Mouse (Mus musculus): ENCODE results near the gene Vhl.

The Vhl gene

DNA sequence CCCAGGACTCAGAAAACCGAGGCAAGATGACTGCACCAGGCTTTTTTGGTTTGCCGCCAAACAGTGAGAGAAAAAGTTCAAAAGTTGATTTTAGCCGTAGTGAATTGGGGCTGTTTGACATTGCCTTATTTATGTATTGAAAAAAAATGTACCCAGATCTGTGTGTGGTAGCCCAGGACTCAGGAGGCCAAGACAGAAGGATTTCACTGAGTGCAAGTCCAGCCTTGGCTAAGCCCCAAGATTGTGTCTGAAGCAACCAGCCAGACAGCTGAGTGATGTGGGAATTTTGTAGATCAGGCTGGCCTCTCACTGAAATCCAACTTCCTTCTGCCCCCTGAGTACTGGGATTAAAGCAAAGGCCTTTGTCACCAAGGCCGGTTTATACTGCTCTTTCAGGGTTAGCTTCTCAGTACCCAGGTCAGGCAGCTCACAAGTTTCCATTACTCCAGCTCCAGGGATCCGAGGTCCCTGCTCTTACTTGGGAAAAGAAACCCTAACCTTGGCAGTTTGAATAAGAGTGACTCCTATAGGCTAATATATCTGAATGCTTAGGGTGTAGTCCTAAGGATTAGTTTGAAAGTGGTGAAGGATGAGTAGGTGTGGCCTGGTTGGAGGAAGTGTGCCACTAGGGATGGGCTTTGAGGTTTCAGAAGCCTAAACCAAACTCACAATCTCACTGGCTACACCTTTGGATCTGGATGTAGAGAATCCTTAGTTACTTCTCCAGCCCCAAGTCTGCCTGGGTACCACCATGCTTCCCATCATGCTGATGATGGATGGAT lies 1.4 kb downstream of the Vhl start:
- DNase-seq (ENCODE audit: low spot score), result no peak

DNA sequence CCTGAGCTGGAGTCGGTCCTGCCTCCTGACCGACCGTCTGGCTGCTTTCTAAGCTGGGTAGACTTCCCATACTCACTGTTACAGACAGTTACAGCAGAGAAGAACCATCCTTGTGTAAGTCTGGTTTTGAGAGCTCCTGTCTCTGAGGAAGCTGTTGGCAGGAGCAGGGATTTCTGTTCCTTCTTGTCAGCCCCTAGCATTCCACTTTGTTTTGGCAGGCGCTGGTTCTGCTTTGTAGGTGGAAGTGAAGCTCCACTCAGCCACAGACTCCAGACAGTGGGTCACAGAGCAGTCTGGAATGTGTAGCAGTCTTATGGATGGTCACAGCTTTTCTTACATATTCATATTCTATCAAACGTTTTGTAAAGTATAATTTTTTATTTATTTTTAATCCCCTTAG lies 6.6 kb downstream of the Vhl start:
- DNase-seq (ENCODE audit: low spot score), result no peak

DNA sequence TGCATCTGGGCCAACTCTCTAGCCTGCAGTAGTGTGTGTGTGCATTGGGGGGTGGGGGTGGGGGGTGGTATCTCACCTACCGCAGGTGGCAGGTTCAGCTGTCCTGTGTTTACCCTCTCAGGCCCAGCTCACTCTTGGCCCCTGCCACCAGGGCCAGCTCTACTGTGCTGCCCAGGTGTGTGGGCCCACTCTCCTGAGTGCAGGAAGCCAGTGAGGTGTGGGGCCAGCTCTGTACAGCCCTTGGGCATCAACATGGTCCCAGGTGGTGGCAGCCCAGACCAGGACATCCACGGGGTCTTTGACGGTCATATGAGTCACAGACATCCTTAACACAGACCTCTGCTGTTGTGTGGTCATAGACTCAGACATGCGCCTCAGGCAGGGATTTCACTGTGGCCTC lies 9.1 kb downstream of the Vhl start:
- DNase-seq (ENCODE audit: low spot score), result no peak

DNA sequence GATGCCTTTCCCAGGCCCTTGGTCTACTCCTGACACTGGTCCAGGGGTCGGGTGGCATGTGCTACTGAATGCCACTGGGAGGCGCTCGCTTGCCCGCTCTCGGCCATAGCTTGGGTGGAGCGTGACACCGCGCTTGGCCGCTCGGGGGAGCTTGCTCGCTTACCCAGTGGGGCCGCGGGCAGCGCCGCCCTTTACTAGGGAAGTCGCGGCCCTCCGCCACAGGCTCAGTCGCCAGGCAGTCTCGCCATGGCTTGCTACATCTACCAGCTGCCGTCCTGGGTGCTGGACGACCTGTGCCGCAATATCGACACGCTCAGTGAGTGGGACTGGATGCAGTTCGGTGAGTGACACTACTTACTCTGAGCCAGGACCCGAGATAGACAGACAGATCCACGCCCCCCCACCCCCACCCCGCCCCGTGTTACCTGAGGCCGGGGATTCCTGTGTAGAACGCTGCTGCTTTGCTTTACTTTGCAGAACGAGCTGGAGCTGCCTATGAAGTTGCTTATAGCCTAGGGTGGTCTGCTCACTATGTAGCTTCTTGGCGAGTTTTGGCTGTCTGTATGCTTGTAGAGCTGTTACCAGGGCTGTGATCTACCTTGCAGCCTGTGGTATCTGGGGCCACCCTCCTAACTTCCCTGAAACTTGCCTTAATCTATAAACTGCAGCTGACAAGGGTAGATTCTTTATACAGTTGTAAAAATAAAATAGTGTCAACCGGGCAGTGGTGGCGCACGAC lies 14.7 kb downstream of the Vhl start, which contains the start of gene Irak2:
Irak2 (plus strand) TSS at position 166 of the 739 bp plus-strand sequence.
- DNase-seq (ENCODE audit: low spot score), result peak; percentile 90

DNA sequence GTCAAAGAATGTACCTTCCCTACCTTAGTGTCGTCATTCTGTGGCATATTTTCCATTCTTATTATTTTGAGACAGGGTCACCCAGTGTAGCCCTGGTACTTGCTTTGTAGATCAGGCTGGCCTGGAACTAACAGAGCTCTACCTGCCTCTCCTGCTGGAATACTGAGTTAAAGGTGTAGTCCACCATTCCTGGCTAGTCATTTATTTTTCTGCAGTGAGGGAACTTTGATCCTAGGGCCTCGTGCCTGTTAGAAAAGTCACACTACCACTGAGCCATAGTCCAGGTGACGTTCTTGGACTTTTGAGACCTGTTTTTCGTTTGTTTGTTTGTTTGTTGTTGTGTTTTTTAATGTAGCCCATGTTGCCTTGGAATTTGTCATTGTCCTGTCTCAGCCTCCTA lies 15.4 kb downstream of the Vhl start:
- no peak for DNase-seq (ENCODE audit: low spot score)

DNA sequence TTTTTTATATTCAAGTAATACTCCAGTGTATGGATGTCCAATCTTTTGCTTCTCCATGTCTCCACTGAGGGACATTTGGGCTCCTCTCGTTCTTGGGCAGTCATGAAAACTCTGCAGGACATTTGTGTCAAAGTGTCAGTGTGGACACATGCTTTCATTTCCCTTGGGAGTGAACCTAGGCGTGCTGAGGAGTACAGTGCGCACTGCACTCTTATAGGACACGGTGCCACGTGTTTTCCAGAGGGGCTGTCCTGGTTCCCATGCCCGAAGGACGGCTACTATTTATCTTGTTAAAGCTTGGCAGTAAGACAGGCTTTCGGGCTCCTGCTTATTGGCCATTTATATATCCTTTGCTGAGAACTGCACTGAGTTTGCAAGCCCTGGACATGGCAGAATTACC lies 18.8 kb downstream of the Vhl start:
- DNase-seq (ENCODE audit: low spot score), result no peak

DNA sequence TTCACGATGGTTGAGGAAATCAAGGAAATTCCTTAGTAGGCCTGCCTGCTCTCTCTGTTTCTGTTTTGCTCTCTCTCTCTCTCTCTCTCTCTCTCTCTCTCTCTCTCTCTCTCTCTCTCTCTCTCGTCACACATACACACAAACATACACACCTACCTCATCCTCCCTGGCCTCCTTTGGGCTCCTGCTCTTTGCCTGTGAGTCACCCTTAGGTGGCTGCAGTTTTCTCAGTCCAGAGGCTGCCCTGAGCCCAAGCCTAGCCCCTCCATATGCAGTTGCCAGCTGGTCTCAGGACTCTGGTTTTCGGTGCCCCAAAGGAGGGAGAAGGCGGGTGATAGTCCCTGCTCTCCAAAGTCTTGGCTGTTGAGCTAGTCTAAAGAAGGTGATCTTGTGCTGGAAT lies 19.3 kb downstream of the Vhl start:
- DNase-seq (ENCODE audit: low spot score), result no peak

DNA sequence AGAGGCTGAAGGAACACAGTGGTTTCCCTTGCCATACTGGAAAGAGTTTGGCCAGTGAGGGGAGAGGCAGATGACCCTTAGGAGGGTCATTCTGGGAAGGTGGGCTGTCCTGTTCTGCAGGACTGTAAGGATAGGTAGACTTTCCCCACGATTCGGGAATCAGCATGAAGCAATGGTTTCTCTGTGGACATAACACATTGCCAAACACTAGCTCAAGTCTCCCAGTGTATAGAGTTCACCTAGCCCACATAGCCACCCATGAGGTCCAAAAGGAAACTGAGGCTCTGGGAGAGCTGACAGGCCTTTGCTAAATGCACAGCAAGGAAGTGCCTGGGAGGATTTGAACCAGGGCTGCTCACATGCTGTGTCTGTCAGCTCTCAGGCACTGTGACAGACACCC lies 20.2 kb downstream of the Vhl start:
- no peak for DNase-seq (ENCODE audit: low spot score)

DNA sequence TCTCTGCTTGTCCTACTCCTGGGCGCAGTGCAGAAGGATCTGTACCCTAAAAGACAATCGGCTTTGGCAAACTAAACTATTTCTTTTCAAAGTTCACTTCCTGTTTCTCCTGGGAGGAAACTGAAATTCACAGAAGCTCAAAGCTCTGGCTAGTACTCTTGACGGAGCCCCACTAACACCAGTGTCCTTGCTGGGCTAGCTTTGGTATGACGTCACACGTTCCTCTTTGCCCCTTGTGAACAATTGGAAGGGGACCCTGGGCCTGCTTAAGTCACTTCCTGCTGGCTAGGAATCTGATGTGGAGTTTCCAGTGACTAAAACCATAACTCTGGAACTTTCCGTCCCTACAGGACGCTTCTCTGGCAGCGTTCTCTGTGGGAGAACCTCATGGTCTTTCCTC lies 21.0 kb downstream of the Vhl start:
- DNase-seq (ENCODE audit: low spot score), result no peak

DNA sequence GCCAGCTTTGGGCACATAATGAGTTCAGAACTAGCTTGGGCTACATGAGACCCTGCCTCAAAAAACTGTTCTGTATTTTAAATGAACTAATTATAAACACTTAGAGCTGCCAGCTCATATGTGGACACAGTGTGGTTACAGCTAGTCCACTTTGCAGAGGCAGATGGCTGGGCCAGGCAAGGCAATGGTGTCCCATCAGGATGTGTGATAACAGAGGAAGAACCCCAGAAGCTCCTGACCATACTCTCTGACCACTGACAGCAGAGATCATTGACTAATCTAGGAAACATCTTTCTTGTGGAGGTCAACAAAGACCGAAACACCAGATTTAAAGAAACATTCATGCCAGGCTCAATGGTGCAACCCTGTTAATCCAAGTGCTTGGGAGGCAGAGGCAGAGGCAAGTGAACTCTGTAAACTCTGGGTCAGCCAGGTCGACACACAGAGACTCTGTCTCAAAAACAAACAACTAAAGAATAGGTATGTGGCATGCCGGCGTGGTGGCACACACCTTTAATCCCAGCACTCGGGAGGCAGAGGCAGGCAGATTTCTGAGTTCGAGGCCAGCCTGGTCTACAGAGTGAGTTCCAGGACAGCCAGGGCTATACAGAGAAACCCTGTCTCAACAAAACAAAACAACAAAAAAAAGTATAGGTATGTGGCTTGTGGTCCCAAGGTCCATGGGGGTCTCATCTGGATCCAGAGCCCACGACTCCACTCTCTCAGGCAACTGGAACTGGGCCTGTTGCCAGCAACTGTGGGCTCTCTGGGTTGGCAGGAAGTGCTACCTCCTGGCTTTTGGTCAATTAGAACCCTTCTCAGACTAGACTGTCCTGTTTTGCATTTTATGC lies 25.8 kb downstream of the Vhl start:
- no peak for DNase-seq (ENCODE audit: low spot score)

DNA sequence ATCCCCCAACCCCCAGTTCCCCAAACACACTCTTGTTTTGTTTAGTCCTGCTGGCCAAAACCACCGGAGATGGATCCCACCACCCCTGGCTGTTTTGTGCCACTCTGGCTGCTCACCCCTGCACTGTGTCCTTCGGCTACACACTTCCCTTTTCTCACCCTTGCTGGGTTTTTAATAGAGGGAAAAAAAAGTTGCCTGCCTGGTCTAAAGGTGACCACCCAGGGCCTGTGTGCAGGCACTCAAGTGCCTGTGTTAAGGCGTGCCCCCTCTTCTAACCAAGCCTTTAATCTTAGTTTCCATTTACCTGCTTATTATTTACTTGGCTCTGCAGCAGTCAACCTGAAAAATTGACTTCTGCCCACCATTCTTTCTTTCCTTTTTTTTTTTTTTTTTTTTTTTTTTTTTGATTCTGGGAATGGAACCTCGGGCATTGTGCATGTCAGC lies 26.5 kb downstream of the Vhl start:
- DNase-seq (ENCODE audit: low spot score), result no peak

DNA sequence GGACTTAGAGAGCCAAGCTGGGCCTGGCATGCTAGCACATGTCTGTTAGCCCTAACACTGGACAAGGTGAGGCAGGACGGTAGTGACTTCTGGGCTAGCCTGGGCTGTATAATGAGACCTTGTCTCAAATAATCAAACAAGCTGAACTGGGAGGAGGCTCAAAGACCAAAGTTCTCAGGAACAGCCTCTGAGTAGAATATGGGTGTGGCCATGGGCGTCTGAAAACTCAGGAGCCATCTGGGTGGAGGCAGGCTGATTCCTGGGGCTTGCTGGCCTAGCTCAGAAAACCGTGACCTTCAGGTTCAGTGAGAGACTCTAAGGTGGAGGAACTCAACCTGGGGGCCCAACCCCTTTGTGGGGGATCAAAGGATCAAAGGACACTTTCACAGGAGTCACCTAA lies 27.9 kb downstream of the Vhl start:
- DNase-seq (ENCODE audit: low spot score), result no peak

DNA sequence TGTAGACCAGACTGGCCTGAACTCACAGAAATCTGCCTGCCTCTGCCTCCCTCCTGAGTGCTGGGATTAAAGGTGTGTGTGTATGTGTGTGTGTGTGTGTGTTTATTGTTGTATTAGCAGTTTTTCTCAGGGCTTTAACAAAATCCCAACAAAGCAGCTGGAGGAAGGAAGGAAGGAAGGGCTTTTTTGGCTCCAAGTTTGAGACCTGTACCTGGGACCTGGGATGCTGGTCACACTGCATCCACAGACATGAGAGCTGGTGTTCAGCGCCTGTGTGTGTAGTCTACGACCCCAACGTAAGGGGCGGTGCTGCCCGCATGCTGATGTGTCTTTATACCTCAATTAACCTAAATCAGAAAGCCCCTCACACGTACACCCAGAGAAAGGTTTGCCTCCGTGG lies 29.8 kb downstream of the Vhl start:
- DNase-seq (ENCODE audit: low spot score), result no peak

DNA sequence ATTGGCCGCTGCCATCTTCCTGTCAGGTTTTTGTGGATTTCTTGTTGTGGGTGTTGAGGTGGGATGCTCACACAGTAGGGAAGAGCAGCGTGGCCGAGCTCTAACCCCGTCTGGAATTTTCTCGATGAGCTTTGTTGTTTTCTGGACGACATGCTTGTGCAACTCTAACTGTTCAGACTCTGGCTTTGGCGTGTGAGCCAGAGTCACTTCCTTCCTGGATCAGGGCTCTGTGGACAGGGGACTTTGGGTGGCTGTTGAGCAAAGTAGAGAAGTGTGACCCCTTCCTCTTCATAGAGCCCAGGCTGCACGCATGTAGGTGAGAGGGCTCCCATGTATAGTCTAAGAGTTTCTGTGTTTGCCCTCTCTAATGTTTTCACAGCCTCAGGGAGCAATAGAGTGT lies 30.3 kb downstream of the Vhl start:
- no peak for DNase-seq (ENCODE audit: low spot score)

DNA sequence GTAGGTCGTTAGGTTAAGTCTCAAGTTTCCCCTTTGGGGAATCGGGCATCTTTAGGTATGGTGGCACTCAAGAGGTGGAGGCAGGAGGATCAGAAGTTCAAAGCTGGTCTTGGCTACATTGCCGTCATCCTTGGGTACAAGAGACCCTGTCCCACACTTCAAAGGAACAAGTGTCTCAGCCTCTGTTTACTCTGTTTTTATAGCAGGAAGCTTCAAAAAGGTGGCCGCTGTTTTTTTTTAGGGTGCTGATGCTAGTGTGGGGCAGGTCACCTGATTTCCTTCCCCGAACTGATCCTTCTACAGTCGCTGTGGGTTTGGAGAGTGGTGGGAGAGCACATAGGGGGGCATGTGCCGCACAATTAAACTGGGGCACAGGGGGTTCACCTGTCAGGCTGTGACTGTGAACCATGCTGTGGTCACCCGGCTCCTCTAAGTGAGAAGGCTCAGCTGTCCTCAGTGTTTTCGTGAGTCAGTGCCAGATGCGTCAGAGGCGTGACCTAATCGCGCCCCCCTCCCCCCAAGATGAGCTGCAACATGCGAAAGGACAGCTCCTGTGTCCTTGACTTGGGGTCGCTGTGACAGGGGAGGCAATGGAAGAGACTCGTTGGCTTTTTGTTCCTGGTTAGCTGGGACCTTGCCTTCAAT lies 31.1 kb downstream of the Vhl start:
- DNase-seq (ENCODE audit: low spot score), result no peak

DNA sequence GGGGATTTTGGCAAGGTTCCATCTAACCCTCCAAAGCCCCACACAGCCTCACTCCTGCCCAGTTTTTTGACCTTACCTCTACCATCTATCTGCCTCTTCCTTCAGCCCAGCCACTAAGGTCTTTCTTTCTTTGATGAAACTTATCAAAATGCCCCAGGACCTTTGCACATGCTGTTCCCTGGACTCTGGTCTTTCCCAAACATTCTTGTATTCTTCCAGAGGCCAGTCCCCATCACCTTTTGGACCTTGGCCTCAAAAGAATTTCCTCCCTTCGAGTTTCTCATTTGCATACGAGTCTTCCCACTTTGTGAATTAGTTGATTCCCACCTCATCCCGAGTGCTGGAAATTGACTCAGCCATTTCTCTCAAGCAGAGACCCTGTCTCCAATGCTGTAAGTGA lies 31.7 kb downstream of the Vhl start:
- DNase-seq (ENCODE audit: low spot score), result no peak

DNA sequence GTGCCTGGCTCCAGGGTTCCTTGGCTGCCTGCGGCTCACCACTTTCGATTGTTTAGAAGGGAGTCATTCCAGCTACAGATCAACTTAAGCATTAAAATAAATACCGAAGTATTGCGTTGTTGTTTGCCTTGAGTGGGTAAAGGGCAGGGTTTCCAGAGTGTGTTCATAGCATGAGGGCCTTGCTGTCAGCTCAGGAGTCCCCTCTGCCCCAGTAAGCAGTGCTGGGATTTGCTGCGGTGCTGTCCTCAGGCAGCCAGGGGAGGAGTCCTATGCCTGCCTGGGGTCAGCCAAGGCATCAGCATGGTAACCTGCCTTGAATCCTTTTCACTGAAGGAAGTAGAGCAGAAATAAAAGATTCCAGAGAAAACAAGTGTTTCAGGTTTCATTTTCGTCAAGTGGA lies 33.1 kb downstream of the Vhl start:
- DNase-seq (ENCODE audit: low spot score), result no peak

DNA sequence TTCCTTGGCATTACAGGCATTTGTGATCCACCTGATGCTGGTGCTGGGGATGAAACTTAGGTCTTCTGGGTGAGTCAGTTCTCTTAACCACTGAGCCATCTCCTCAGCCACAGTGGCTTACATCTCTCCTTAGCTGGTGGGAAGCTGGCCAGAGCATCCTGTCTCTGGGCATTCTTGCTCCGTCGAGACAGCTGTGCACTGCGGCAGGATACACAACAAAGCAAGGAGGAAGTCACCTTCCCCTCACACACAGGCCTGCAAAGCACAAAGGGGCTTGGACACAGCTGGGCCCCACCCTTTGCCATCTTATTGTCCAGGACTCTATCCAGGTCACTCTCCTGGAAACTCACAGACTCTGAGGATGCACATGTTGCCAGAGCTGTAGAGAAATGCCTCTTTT lies 34.5 kb downstream of the Vhl start:
- DNase-seq (ENCODE audit: low spot score), result no peak

DNA sequence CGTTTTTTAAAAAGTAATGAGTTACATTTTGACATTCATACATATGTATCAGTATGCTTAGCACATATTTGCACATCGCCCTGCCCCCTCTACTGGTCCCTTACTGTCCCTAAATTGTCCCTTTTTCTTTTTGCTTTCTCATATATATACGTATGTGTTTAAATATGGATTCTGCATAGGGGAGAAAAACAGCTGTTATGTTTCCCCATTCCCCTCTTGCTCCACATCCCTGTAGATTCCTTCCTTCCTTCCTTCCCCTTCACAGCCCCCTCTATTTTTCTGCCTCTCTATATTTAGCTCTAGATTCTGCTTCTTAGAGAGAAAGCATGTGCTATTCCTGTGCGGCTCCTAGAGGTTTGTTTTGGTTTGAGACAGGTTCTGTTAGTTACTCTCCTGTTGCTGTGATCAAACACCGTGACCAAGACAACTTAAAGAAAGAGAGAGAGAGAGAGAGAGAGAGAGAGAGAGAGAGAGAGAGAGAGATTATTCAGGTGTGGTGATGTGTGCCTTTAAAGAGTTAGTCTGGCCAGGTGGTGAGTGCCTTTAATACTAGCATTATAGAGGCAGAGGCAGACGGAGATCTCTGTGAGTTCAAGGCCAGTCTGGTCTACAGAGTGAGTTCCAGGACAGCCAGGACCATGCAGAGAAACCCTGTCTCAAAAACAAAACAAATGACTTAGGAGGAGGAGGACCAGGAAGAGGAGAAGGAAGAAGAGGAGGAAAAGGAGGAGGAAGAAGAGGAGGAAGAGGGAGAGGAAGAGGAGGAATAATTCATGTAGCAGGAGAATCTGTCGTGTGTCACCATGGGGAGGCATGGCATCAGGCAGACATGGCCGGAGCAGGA lies 36.1 kb downstream of the Vhl start:
- DNase-seq (ENCODE audit: low spot score), result no peak

DNA sequence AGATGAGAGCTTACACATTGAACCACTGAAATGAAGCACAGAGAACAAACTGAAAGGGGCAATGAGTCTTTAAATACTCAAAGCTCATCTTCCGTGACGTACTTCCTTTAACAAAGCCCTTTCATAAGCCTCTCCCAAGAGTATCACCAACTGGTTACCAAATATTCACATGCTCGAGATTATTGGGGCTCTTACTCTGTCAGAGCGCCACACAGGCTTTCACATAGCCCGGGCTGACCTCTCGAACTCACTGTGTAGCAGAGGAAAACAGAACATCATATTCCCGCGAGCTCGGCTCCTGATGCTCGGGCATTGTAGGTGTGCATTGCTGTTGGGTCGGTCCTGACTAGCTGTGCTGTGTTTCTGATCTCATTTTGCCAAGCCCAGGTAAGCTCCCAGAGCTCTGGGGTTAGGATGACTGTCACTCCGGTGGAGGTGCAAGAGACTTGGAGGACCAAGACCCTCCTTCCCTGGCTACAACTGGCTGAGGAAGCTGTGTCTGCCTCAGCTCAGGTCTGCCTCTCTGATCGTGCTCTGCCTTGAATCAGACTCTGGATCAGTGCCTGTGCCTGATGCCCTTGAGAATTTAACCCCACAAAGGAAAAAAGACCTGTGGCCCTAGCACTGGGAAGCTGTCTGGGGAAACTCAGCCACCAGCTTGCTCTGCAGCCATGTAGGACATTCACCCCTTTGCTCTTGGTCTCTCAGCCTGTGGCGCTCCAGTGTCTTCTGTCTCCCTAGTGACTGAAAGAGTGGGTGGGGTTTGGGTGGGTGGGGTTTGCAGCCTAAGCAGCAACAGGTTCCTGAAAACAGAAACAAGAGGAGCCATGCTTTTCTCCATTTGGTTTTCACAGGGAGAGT lies 37.0 kb downstream of the Vhl start:
- peak; percentile 19 for DNase-seq (ENCODE audit: low spot score)

Data from spleen, adult 12 weeks (tissue).